Mouse (Mus musculus) kidney, adult 18-20 months (tissue): ENCODE measurements at regions not wholly inside any gene's neighbourhood (a gene's known extent, or its start where the extent isn't known, plus 50 kb on each side); places are given as distances from the start of the nearest gene placed in this dataset.

Experiments used
- DNase-seq: peaks from one replicate; pipeline ENCODE4 v3.0.0; 2021

DNA sequence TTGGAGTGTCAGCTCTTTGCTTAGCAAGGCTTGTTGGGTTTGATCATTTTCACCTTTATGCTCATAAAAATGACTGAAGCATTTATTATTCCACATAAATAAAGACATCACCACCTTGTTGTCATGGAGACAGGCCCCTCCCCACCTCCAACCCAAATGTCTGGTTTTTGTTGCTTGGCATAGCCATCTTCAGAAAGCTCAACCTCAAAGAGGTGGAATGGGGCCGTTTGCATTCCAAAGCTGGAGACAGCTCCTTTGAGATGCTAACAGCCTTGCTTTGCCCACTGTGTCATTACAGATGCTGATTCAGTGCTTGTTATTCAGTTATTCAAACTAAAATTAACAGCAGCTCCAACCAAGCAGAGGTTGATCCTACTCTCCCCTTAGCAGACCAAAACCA lies 51.9 kb upstream of the Lgalsl start:
- DNase-seq: no peak

DNA sequence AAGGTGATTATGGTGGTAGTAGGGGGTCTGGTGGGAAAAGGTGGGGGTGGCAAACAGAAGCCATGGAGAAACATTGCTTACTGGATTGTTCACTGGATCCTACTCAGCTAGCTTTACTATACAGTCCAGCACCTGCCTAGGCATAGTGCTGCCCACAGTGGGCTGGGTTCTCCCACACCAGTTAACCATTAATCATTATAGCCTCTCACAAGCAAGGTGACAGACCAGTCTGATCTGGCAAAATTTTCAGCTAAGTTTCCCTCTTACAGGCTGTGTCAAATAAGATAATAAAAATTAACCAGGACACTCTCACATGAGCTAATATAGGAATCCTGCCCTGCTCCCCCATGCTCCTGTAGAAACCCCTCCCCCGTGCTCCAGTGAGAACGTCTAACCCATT lies 53.1 kb upstream of the Lgalsl start:
- DNase-seq: no peak

DNA sequence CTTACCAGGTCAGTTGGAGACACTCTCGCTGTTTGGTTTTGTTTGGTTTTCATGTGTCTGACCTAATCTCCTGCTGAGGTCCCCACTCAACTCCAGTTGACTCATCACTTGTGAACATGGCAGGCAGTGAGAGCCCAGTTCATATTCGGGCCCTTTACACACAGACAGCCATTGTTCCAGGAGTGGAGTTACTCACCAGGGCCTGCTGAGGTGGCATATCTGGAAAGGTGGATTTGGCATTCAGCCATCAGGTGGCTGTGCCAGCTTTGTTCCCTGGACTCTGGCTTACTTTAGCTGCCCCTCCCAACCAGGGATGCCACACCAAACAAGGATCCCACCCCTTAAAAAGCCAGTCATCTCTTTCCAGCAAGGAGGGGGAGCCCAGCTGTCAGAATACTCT lies 56.2 kb upstream of the Lgalsl start:
- no peak for DNase-seq

DNA sequence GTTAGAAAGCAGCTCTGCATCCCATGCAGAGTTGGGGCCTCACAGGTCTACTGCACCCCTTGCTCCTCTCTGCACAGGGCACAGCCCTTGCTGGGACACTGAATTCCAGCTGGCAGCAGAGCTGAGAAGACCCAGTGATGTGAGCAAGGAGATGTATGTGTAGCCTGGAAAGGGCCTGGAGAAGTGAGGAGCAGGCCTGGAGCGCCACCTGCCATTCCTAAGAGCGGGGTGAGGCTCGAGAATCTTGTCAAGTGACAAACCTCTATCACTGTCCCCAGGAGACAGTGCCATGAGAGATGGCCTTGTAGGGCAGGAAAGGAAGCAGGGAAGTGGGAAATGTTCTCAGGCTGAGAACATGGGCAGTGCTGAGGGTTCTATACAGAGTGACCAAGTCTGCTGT lies 59.6 kb upstream of the Lgalsl start:
- DNase-seq: no peak

DNA sequence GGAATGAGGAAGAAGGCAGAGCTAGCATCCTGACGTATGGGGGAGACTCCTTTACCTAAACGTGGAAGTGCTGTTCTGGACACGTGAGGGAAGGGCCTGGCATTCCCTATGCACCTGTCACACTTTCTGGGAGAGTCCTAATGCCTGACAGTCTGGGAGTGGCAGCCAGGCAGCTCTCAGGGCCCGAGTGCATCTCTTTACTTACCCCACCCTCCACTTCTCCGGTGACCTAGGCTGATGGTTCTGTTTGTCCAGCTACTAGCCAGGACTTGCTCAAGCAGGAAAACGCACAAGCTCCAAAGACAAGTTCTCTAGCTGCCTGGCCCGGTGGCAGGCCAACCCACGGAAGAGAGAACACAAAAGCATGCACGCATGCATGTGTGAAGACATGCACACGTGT lies 60.9 kb upstream of the Lgalsl start:
- DNase-seq: no peak

DNA sequence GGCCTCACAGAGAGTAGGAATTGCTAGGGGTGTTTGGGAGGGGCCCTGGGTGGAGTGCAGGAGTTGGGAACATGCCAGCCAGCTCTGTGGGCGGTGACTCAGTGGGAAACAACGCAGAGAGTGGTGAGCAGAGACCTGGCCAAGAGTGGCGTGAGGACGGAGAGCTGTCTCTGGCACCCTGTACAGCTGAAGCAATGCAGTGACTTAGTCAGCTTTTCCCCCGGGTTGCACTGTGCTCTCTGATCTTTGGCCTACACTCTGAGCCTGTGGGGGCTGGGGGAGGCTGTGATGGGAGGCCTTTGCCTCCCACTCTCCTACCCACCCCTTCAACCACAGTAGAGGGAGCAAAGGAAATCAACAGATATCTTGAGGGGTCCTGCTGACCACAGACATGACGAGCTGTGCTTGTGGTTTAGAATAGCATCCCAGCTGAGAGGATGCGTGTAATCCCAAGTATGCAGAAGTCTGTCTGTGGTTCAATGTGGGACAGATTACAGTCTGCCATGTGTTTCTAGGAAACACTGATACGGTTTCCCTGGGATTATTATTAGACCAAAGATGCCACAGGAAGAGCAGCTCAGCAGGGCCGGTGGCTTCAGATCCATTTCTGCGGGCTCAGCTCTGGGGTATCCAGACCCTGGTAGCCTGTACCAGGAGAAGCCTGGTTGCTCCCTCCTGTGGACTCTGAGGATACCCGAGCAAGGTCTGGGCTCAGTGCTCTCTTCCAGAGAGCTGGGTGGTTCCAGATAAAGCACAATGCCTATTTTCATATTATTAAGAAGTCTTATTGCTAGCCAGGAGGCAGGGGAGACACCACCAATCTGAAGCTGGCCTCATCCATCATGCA lies 65.6 kb upstream of the Lgalsl start:
- DNase-seq: peak; percentile 33

DNA sequence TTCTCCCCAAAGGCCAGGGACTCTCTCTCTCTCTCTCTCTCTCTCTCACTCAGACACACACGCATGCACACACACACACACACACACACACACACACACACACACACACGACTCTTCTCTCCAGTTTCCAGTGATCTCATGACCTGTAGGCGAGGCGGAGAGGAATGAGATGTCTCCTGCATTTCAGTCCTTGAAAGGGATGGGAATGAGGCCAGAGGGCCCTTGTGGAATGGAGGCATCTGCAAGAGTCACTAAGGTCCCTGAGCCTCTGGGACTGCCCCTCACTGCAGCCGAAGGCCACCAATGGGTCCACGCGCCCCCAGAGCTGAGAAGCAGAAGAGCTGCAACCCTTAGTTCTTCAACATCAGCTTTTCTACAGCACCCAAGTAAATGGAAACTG lies 66.6 kb upstream of the Lgalsl start:
- DNase-seq: no peak

DNA sequence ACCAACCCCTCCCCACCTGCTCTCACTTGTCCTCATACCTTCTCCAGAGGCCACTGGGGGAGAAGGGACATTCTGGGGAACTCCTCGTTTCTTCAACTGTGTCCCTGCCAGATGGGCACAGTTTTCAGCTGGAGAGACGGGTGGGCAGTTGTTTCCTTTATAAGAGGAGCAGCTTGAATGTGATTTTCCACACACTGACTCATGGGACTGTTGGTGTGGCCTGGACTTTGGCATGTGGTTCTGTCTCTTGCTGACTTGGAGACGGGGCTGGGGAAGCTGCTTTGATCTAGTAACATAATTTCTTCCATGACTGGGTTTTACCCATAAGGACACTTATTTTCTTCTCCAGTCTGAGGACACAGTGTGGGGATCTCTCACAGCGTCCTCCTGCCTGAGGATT lies 67.7 kb upstream of the Lgalsl start:
- no peak for DNase-seq

DNA sequence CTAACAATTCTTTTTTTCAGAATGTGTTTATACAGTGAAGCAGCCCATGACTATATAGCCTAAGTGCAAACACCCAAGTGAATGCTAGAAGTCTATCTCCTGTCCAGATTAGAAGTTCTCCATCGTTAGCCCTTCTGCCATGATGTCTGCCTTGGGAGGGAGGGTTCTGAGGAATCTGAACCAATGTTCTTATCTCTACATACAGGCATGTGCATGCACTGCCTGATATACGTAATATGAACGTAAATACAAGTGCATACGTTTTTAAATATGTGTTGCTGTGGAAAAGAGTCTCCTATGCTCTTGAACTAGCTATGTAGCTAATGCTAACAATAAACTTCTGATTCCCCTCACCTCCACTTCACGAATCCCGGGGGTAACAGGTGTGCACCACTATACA lies 68.9 kb upstream of the Lgalsl start:
- no peak for DNase-seq

DNA sequence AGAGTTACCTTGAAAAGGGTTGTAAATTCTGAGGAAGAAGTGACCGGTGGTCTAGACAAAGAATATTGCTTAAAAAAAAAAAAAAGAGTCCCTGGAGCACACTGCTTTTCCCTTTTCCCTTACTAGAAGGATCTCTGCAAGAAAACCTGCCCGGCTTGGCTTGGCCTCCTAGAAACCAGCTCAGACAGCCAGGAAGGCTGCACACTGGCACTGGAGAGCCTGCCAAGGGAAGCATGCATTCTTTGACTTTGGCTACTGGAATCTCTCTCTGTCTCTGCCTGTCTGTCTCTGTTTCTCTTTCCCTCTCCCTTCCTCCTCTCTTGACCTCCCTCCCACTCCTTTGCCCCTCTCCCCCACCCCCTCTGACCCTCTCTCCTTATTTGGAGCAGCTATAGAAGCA lies 71.1 kb upstream of the Lgalsl start:
- DNase-seq: no peak

DNA sequence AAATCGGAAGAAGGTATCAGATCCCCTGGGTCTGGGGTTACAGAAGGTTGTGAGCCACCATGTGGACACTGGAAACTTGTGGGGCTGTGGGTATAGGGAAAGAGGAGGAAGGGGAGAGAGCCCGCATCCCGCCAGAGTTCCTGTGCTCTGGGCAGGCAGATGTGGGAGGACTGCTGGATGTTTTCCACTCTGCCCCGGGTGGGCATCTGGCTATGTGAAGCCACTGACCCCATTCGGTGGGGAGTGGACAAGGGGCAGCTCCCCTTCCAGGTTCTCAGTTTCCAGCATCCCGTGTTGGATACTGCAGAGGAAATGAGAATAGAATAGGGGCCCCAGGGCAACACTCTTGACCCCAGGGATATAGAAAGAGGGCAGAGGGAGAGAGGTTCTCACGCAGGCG lies 72.1 kb upstream of the Lgalsl start:
- DNase-seq: no peak

DNA sequence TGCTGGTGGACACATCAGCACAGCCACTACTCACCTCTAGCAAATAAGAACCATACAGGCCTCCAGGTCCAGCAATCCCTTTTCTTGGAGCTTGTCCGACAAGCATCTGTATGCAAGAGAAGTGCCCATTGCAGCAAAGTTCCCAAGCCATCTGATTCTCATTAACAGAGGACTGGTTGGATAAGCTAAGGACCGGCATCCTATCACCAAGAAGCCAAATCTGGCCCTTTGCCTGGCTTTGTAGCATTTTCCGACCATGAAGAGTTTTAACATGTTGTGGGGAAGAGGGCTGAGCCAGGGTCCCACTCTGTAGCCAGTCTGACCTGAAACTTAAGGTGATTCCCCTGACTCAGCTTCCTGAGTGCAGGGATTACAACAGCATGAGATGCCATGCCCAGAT lies 77.1 kb upstream of the Lgalsl start:
- no peak for DNase-seq

DNA sequence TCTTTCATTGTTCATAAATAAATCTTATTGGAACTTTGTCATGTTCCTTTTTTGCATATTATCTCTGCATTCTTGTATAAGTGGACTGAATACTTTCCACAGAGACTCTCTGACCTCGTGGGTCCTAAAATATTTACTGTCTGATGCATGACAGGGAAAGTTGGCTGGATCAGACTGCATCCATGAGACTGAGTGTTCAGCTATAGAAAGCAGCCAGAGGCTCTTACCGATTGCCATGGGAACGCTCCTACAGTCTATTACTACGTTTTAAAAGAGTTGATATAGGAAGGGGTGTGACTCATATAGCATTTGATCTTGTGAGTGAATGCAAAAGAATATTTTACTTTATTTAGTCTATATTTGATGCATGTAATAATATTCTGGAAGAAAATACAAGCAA lies 77.6 kb upstream of the Lgalsl start:
- DNase-seq: no peak

DNA sequence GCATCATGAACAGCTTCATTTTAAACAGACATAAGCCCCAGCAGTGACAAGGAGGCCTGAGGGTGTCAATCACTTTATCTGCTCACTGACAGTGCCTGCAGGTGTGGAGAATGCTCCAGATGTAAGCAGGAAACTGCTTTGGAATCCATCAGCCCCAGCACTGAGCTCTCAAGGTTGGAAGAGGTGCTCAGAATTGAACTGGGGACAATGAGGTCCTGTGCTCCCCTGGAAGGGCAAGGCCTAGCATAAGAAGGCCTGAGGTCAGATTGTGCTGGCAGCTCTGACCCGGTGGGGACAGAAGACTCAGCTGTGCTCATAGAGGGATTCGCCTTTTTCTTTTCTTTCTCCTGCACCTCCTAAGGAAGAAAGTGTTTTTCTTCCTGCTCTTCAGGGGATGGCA lies 82.2 kb upstream of the Lgalsl start:
- DNase-seq: no peak

DNA sequence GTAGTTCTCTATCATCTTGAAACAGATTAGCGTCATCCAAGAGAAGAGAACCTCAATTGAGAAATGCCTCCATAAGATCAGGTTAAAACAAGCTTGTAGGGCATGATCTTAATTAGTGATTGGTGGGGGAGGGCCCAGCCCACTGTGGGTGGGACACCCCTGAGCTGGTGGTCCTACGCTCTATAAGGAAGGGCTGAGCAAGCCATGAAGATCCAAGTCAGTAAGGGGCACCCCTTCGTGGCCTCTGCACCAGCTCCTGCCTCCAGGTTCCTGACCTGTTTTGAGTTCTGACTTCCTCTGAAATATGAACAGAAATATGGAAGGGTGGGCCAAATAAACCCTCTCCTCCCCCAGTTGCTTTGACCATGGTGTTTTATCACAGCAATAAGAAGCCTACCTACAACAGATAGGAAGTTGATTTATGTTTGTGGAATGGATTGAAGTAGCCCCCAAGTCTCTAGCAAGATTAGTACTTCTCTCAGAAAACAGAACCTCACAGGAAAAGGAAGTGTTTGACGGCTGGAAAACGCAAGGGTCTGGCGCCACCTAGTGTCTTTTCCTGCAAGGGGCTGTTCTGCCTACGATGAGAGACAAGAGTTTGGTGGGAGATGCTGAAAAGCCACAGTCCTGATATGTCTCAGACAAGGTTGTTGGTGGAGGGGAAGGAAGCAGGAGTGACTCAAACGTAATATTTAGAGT lies 82.9 kb upstream of the Lgalsl start:
- peak; percentile 85 for DNase-seq

DNA sequence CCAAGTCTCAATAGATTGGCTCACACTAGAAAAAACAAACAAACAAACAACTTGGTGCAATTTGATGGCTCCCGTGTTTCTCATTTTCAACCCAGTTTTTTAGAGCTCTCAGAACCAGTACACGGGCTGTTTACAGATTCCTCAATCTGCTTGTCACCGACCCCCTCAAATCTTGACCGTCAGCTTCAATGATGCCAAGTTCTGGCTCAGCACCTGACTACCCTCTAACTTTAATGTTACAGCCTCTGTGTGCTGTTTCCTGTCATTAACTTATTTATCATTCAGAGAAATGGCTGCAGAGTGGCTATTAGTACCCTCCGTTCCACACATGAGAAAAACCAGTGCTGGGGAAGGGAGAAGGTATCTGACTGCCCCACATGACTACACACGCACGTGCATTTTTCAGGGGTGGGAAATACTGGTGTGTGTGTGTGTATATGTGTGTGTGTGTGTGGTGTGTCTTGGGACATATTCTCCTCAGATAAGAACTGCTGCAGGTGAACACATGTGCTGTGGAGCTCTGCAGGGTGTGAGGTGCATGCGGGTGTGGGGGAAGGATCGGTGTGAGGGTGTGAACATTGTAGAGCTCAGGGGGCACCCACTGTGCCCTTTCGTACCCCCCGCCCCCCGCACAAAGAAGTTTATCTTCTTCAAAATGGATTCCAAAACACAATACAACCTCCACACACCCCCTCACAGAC lies 83.6 kb upstream of the Lgalsl start:
- no peak for DNase-seq

DNA sequence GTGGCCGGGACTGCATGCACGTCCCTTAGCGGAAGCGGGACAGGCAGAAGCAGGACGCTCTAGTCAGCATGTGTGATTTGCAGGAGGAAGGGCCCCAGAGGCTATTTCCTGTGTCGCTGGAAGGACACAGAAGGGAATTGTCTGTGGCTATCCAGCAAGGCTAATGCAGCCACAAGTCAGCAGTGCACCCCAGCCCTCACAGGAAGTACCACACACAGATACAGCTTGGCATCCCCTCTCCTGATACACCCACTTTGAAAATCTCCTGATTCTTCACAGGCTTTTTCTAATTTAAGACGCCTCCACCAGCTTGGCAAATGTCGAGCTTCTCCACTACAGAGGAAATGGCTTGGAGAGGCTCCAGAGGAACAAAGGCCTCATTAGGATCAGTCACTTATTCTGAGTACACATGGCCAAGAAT lies 84.3 kb upstream of the Lgalsl start:
- DNase-seq: peak; percentile 69

DNA sequence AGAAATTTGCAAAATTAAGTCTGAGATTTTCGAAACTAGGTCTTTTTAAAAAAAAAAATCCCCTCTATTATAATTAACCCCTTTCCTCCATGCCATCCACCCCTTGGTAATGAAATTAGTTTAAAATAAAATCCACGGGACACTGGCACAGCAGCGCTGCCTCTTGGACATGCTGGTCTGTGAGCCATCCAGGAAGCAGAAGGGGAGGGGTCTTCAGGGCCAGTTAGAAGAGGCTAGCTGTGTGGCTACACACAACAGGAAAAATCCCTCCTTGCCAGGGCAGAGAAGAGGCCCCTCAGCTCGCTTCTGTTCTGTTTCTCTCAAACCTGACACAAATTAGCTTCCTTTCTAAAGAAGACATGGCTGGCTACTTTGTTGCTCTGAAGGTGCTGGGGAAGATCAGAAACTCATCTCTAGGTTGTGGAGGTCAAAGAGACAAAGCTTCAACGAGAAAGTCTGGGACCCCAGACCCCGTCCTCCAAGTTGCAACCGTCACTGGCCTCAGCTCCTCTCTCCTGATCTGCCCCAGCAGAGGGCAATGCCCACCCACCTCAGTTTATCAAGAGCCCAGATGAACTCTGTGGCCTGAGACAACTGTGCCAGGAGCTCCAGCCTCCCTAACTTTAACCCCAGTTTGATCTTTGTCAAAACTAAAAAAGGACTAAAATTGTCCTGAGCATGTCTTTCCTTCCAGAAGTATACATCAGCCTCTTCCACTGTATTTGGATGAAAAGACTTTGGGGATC lies 85.0 kb upstream of the Lgalsl start:
- DNase-seq: no peak

DNA sequence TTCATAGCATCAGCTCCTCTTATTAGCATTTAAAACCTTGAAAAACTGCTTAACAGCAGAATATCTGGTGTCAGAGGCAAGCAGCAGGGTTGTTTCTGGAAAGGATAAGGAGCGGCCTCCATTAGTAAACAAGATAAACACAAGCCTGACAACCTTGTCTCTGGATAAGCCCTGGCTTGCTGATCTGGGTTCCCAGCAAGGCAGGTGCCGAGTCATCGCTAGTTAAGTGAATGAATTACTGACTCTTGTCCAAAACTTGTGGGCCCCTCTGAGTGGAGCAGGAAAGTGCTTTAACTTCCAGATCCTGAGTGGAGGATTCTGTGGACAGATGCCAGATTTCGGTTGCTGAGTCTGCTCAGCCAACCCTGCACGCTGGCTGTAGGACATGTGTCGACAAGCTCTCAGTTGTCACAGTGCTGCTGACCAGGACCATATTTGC lies 85.6 kb upstream of the Lgalsl start:
- DNase-seq: peak; percentile 43

DNA sequence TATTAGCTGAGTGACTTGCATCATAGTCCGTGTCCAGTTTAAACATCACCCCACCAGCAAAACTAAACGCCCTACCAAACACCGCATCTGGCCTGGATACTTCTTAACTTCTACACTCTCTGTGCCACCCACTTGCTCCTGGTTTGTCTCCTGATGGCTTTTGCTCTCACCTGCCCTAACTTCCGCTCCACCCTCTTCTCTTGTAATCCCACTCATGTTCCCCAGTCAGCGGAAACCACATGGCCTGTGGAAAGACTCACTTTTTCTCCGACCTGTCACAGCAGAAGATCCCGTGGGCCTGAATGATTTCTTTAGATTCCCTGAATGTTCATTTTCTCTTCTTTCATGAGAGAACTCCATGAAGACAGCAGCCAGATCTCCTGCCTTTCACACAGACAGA lies 86.1 kb upstream of the Lgalsl start:
- no peak for DNase-seq

DNA sequence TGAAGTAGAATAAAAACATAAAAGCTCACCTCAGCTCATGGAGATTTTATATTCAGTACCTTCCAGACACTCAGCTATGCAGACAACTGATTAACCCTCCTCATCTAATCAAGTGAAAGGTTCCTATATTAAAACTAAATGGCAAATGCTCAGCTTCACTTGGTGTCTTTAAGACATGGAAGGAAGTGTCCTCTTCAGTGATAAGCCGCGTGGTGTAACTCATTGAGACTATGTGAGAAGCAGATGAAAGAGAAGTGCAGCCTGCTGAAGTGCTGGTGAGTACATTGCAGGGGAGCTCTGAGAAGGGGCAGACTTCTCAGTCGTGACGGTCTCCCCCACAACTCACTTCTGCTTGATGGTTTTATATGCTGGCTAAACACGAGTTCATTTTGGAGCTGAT lies 86.6 kb upstream of the Lgalsl start:
- no peak for DNase-seq

DNA sequence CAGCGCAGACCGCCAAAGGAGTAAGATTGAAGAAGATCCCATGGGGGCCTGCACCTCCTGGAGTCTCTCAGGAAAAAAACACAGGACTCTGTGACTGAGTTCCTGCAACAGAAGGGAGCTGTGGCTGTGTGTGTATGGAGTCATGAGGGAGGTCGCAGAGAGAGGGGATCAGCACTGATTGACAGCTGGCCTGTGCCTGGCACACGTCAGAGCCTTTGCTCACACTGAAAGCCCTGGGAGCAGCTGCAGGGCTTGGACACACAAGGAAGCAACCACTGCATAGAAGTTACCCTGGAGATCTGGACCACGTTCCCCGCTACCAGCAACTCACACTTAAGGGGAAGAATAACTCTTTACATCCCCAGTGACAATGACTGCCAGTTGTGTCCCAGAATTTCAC lies 92.3 kb upstream of the Lgalsl start:
- no peak for DNase-seq

DNA sequence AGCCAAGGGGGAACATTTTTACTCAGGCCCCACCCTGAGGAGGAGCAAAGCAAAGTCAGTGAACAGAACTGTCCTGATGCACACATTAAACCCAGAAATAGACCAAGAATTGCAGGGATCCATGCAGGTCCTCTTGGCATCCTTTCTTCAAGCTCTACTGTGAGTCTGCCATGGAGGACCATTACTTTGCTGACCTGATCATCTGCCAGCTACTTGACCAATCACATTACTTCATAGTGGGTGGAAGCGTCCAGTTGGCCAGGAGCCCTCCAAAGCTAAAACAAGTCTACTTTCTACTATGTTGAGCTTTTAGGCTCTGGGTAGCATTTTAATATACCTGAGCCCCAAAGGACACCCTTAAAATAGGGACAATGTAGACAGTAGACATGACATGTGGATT lies 98.6 kb upstream of the Lgalsl start:
- no peak for DNase-seq
